Mouse (Mus musculus) midbrain, embryonic 13.5 days (tissue): ENCODE results near the gene Spns3. TPM values are rescaled to one million over a fixed set of nuclear protein-coding genes. Genes with fewer than 3 reads are reported as not detected.

Experiments used
- ATAC-seq: fragments of 200-750 bp; cut with Nextera tagmentation; 2 replicates; pipeline ENCODE4 v1.8.0; 2017; ENCODE audit warnings: mild to moderate bottlenecking, moderate TSS enrichment, moderate library complexity
- H3K27ac ChIP-seq: fragments of 300-500 bp; sonication (generic); 2 replicates; pipeline ENCODE4 v1.5.1; 2015; ENCODE audit warnings: inconsistent platforms, mild to moderate bottlenecking, moderate library complexity
- H3K27me3 ChIP-seq: fragments of 300-500 bp; sonication (generic); 2 replicates; pipeline ENCODE4 v1.6.1; 2015; ENCODE audit warnings: mild to moderate bottlenecking, inconsistent platforms
- H3K36me3 ChIP-seq: fragments of 300-500 bp; sonication (generic); 2 replicates; pipeline ENCODE4 v1.6.1; 2015; ENCODE audit warnings: mild to moderate bottlenecking, inconsistent platforms
- H3K4me1 ChIP-seq: fragments of 300-500 bp; sonication (generic); replicated peaks from 2 replicates; pipeline ENCODE4 v1.6.1; 2015; ENCODE audit warnings: inconsistent platforms
- H3K4me2 ChIP-seq: fragments of 300-500 bp; sonication (generic); replicated peaks from 2 replicates; pipeline ENCODE4 v1.6.1; 2015; ENCODE audit warnings: moderate library complexity, mild to moderate bottlenecking, inconsistent platforms
- H3K4me3 ChIP-seq: fragments of 300-500 bp; sonication (generic); replicated peaks from 2 replicates; pipeline ENCODE4 v1.5.1; 2015; ENCODE audit warnings: mild to moderate bottlenecking, inconsistent platforms
- H3K9ac ChIP-seq: fragments of 300-500 bp; sonication (generic); replicated peaks from 2 replicates; pipeline ENCODE4 v1.6.1; 2015; ENCODE audit warnings: mild to moderate bottlenecking, inconsistent platforms
- H3K9me3 ChIP-seq: fragments of 300-500 bp; sonication (generic); 2 replicates; pipeline ENCODE4 v1.6.1; 2016; ENCODE audit warnings: mild to moderate bottlenecking, inconsistent platforms
- WGBS: fragments of 180-500 bp; shearing (Covaris S2); methylation state at CpG from one replicate; pipeline ENCODE4 v1.1.7; 2015; 5-methylcytosine and 5-hydroxymethylcytosine counted together
- polyA plus RNA-seq: library from polyadenylated mRNA; unstranded; fragments of >200 nt; fragmentation: Nextera tagmentation; extraction: Ambion mirVana; gene quantifications from 2 replicates; pipeline ENCODE4 v1.2.1, GENCODE M21; 2015

The Spns3 gene
- polyA plus RNA-seq, 1 experiment from 2014 or later: not detected

GRCm38 (mm10) chr11:72526190-72526589, 24.1 kb downstream of the Spns3 start:
- 94% methylated on average over 4 of the region's 4 CpGs for WGBS
- Histone ChIP-seq H3K4me2 (no peak overlapping the region), H3K27ac (no peak overlapping the region), H3K36me3 (no peaks in the 10 kb centered on the region), H3K4me1 (no peaks in the 10 kb centered on the region), H3K9me3 (no peaks in the 10 kb centered on the region), H3K9ac (no peak overlapping the region), H3K4me3 (no peak overlapping the region), H3K27me3 (no peaks in the 10 kb centered on the region)
- no peak for ATAC-seq

DNA sequence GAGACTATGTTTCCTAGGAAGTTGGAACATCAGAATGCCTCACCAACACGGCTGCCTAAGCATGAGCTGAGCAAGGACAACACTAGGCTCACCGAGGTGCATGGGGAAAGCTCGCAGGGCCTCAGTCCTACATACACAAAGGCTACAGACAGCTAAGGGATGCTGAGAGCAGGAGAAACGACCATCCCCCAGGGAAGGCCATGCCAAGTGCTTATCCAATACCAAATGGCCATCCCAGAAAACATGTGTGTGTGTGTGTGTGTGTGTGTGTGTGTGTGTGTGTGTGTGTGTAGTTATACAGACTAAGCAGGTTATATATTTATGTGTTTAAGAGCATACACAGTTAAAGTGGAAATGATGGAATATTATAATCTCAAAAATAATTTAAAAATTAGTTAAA, 26.6 kb downstream of the Spns3 start:
- no peaks in the 10 kb centered on the region for H3K4me1 ChIP-seq
- no peak overlapping the region for H3K27ac ChIP-seq
- no peaks in the 10 kb centered on the region for H3K9me3 ChIP-seq
- no peaks in the 10 kb centered on the region for H3K27me3 ChIP-seq
- no peak overlapping the region for H3K4me3 ChIP-seq
- no peak overlapping the region for H3K9ac ChIP-seq
- no peaks in the 10 kb centered on the region for H3K36me3 ChIP-seq
- 48% methylated on average over 4 of the region's 4 CpGs for WGBS
- no peak overlapping the region for H3K4me2 ChIP-seq
- no peak for ATAC-seq

DNA sequence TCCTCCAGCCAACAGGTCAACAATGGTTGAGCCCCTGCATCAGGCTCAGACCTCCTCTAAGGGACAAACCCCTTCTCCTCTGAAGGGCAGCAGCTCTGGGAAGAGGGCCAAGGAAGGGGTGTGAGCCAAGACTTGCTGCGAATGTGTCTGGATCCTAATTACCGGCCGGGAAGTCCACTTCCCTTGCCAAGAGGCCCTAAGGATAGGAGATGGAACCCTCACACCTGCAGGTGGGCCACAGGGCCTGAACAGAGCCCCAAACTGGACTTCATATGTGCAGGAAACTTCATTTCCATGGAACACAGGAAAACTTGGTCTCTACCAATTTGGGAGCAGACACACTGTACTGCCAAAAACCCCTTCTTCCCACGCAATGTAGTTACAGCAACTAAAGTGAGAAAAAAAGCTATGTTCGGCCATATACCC, 27.7 kb downstream of the Spns3 start:
- Histone ChIP-seq H3K36me3 (no peaks in the 10 kb centered on the region), H3K9ac (no peak overlapping the region), H3K9me3 (no peaks in the 10 kb centered on the region), H3K27me3 (no peaks in the 10 kb centered on the region), H3K4me2 (no peak overlapping the region), H3K27ac (no peak overlapping the region), H3K4me3 (no peak overlapping the region), H3K4me1 (no peaks in the 10 kb centered on the region)
- ATAC-seq: no peak
- 79% methylated on average over 5 of the region's 5 CpGs for WGBS

- 88% methylated on average over 5 of the region's 5 CpGs for WGBS
- H3K4me1 ChIP-seq: no peaks in the 10 kb centered on the region
- H3K9me3 ChIP-seq: no peaks in the 10 kb centered on the region
- H3K4me2 ChIP-seq: no peak overlapping the region
- ATAC-seq: no peak
- H3K9ac ChIP-seq: no peak overlapping the region
- no peak overlapping the region for H3K4me3 ChIP-seq
- no peak overlapping the region for H3K27ac ChIP-seq
- no peaks in the 10 kb centered on the region for H3K36me3 ChIP-seq
- no peaks in the 10 kb centered on the region for H3K27me3 ChIP-seq
Measured at GRCm38 (mm10) chr11:72521598-72522541, 28.4 kb downstream of the Spns3 start.

- H3K27me3 ChIP-seq: no peaks in the 10 kb centered on the region
- H3K4me2 ChIP-seq: no peak overlapping the region
- H3K27ac ChIP-seq: no peak overlapping the region
- H3K9me3 ChIP-seq: no peaks in the 10 kb centered on the region
- H3K4me1 ChIP-seq: no peaks in the 10 kb centered on the region
- no peak overlapping the region for H3K9ac ChIP-seq
- ATAC-seq: no peak
- H3K4me3 ChIP-seq: no peak overlapping the region
- H3K36me3 ChIP-seq: no peaks in the 10 kb centered on the region
- WGBS: 69% methylated on average over 3 of the region's 3 CpGs
Measured at GRCm38 (mm10) chr11:72519895-72520294, 30.4 kb downstream of the Spns3 start.

GRCm38 (mm10) chr11:72519189-72519588, 31.1 kb downstream of the Spns3 start:
- no peaks in the 10 kb centered on the region for H3K36me3 ChIP-seq
- no peak overlapping the region for H3K9ac ChIP-seq
- ATAC-seq: no peak
- no peaks in the 10 kb centered on the region for H3K9me3 ChIP-seq
- no peak overlapping the region for H3K4me3 ChIP-seq
- WGBS: 88% methylated on average over 4 of the region's 4 CpGs
- H3K27me3 ChIP-seq: no peaks in the 10 kb centered on the region
- no peak overlapping the region for H3K4me2 ChIP-seq
- H3K4me1 ChIP-seq: no peaks in the 10 kb centered on the region
- H3K27ac ChIP-seq: no peak overlapping the region

DNA sequence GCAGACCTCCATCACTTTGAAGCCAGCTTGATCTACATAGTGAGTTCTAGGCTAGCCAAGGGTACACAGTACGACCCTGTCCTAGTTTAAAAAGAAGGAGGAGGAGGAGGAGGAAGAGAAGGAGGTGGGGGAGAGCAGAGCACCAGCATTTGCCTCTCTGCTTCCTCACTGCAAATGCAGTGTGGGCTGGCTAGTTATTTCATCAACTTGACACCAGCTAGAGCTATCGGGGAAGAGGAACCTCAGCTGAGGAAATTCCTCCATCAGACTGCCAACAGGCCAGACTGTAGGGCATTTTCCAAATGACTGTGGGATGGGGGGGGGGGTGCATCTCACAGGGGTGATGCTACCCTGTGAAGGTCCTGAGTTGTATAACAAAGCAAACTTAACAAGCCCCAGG, 31.9 kb downstream of the Spns3 start:
- Histone ChIP-seq H3K4me2 (no peak overlapping the region), H3K4me3 (no peak overlapping the region), H3K9me3 (no peaks in the 10 kb centered on the region), H3K9ac (no peak overlapping the region), H3K36me3 (no peaks in the 10 kb centered on the region), H3K4me1 (no peaks in the 10 kb centered on the region), H3K27ac (no peak overlapping the region), H3K27me3 (no peaks in the 10 kb centered on the region)
- no peak for ATAC-seq
- 70% methylated on average over 2 of the region's 2 CpGs for WGBS

GRCm38 (mm10) chr11:72514967-72515366, 35.3 kb downstream of the Spns3 start:
- no peaks in the 10 kb centered on the region for H3K9me3 ChIP-seq
- no peak overlapping the region for H3K4me3 ChIP-seq
- 48% methylated on average over 3 of the region's 3 CpGs for WGBS
- no peaks in the 10 kb centered on the region for H3K4me1 ChIP-seq
- no peaks in the 10 kb centered on the region for H3K36me3 ChIP-seq
- no peak overlapping the region for H3K4me2 ChIP-seq
- no peak for ATAC-seq
- H3K9ac ChIP-seq: no peak overlapping the region
- H3K27me3 ChIP-seq: no peaks in the 10 kb centered on the region
- no peak overlapping the region for H3K27ac ChIP-seq

- Histone ChIP-seq H3K27me3 (no peaks in the 10 kb centered on the region), H3K4me2 (no peak overlapping the region), H3K9ac (no peak overlapping the region), H3K36me3 (no peaks in the 10 kb centered on the region), H3K4me1 (no peaks in the 10 kb centered on the region), H3K27ac (no peak overlapping the region), H3K9me3 (no peaks in the 10 kb centered on the region), H3K4me3 (no peak overlapping the region)
- ATAC-seq: no peak
- WGBS: 88% methylated on average over 5 of the region's 5 CpGs
Measured at GRCm38 (mm10) chr11:72508651-72509050, 41.7 kb downstream of the Spns3 start.

GRCm38 (mm10) chr11:72507651-72508050, 42.7 kb downstream of the Spns3 start:
- H3K27ac ChIP-seq: no peak overlapping the region
- H3K9ac ChIP-seq: no peak overlapping the region
- H3K36me3 ChIP-seq: no peaks in the 10 kb centered on the region
- no peak overlapping the region for H3K4me2 ChIP-seq
- no peaks in the 10 kb centered on the region for H3K9me3 ChIP-seq
- peaks cover 8% of the 10 kb centered on the region for H3K4me1 ChIP-seq
- no peaks in the 10 kb centered on the region for H3K27me3 ChIP-seq
- ATAC-seq: no peak
- no peak overlapping the region for H3K4me3 ChIP-seq

- Histone ChIP-seq H3K36me3 (no peaks in the 10 kb centered on the region), H3K9me3 (no peaks in the 10 kb centered on the region), H3K4me3 (no peak overlapping the region), H3K27ac (no peak overlapping the region), H3K27me3 (no peaks in the 10 kb centered on the region), H3K4me2 (no peak overlapping the region), H3K4me1 (peaks cover 25% of the 10 kb centered on the region), H3K9ac (no peak overlapping the region)
- ATAC-seq: no peak
- WGBS: 76% methylated on average over 10 of the region's 10 CpGs
Measured at GRCm38 (mm10) chr11:72504016-72504797, 46.1 kb downstream of the Spns3 start.

DNA sequence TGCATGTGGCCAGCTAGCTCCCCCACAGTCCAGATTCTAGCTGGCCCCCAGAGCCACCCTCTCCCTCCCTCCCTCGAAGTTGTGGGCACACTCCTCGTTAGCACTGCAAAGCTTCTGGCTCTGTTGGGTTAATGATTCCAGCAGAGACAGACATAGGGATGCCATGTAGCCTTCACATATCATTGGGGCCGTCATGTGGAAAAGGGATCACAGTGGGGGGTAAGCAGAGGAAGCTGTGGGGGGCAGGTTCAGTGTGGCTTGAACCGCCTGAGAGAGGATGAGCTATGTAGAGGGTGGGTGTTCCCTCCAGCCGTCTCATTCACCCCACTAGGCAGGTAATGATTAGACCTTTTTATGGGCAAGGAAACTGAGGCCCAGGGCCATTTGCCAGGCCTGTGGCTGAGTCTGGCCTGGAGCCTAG, 46.8 kb downstream of the Spns3 start:
- Histone ChIP-seq H3K27ac (no peak overlapping the region), H3K4me3 (no peak overlapping the region), H3K4me1 (peaks cover 25% of the 10 kb centered on the region), H3K4me2 (no peak overlapping the region), H3K36me3 (no peaks in the 10 kb centered on the region), H3K9me3 (no peaks in the 10 kb centered on the region), H3K27me3 (no peaks in the 10 kb centered on the region), H3K9ac (no peak overlapping the region)
- WGBS: 29% methylated on average over 5 of the region's 5 CpGs
- ATAC-seq: no peak
